Mouse (Mus musculus): ENCODE measurements around the gene Prkcz. TPM values are rescaled to one million over a fixed set of nuclear protein-coding genes. Genes with fewer than 3 reads are reported as not detected.
A peak's percentile ranks its signal among the peaks of the same experiment; 100 is the strongest.

Gene Prkcz
- polyA plus RNA-seq, 1 experiment from 2014 or later, result 62.3 TPM

DNA sequence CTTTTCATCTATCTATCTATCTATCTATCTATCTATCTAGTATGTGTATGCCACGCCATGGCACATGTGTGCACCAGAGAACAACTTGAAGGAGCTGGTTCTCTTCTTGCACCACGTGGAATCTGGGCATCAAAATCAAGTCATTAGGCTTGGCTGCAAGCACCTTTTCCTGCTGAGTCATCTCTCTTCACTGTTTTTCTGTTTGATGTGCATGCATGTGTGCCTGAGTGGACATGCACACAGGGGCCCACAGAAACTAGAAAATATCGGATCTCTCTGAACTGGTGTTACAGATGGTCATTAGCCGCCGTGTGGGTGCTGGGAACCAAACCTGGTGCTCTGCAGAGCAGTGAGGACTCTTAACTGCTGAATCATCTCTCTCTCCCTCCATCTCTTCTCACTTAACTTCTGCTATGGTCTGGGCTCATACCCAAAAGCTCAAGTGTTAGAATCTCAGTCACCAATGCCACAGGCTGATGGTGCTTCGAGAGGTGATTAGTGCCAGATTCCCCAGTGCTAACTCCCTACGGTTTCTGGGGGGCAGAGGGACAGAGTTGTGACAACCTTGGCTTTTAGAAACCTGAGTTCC, 56.6 kb downstream of the Prkcz start:
- Histone ChIP-seq H3K9me3 (no peaks in the 10 kb centered on the region), H3K4me3 (no peak overlapping the region), H3K36me3 (no peaks in the 10 kb centered on the region), H3K4me2 (no peak overlapping the region), H3K27ac (replicated peaks) (no peak overlapping the region), H3K27me3 (no peaks in the 10 kb centered on the region), H3K9ac (no peak overlapping the region), H3K4me1 (replicated peaks) (peaks cover 47% of the 10 kb centered on the region)
- 91% methylated on average over 7 of the region's 7 CpGs for WGBS
- ATAC-seq (ENCODE audit: low read depth), result no peak

- Histone ChIP-seq H3K36me3 (peaks cover 10% of the 10 kb centered on the region), H3K9me3 (no peaks in the 10 kb centered on the region), H3K4me1 (replicated peaks) (peaks cover 29% of the 10 kb centered on the region), H3K4me3 (no peak overlapping the region), H3K9ac (peak overlapping the region; percentile 27; the same call in 1 of the 2 replicates), H3K27me3 (no peaks in the 10 kb centered on the region), H3K4me2 (no peak overlapping the region), H3K27ac (replicated peaks) (no peak overlapping the region)
- no peak for ATAC-seq (ENCODE audit: low read depth)
- WGBS, result 55% methylated on average over 4 of the region's 4 CpGs
These were observed 59.2 kb downstream of the Prkcz start for GRCm38 (mm10) chr4:155301965-155302364.

- Histone ChIP-seq H3K4me2 (no peak overlapping the region), H3K4me1 (replicated peaks) (peaks cover 20% of the 10 kb centered on the region), H3K4me3 (no peak overlapping the region), H3K9me3 (no peaks in the 10 kb centered on the region), H3K27ac (replicated peaks) (no peak overlapping the region), H3K27me3 (no peaks in the 10 kb centered on the region), H3K9ac (no peak overlapping the region), H3K36me3 (peaks cover 10% of the 10 kb centered on the region)
- ATAC-seq (ENCODE audit: low read depth), result no peak
- WGBS, result 88% methylated on average over 7 of the region's 7 CpGs
These were observed 60.1 kb downstream of the Prkcz start for GRCm38 (mm10) chr4:155301098-155301447.

DNA sequence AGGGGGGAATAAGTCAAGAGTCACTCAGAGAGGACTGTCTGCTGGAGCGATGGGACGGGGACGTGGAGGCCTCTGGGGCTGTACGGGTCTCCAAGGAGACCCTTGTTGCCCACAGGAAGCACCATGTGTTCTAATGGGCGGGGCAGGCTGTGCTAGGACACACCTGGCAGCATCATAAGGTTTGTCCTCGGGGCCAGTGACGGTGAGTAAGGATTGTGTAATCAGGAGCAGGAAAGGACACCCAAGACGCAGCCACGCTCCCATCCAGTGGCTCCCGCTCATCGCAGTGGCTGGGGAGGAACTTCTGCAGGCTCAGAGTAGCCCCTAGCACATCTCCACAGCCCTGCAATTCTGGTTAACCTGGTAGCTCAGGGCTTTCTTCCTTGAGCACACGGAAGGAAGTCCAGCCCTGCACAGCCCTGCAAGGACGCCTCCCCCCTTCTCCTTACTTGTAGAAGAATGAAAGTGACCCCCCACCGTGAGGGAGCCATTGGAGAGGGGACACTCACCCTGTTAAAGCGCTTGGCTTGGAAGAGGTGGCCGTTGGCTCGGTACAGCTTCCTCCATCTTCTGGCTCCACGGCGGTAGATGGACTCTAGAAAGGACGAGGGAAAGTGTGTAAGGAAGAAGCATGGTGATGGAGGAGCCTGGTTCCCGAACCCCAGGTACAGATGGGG, 60.6 kb downstream of the Prkcz start:
- ATAC-seq (ENCODE audit: low read depth), result no peak

GRCm38 (mm10) chr4:155298826-155299225, 62.3 kb downstream of the Prkcz start:
- no peaks in the 10 kb centered on the region for H3K9me3 ChIP-seq
- no peak for ATAC-seq (ENCODE audit: low read depth)
- no peak overlapping the region for H3K9ac ChIP-seq
- 86% methylated on average over 4 of the region's 4 CpGs for WGBS
- H3K27me3 ChIP-seq, result no peaks in the 10 kb centered on the region
- peaks cover 7% of the 10 kb centered on the region; the same call in 1 of the 2 replicates for H3K4me1 ChIP-seq (replicated peaks)
- no peak overlapping the region for H3K4me2 ChIP-seq
- peaks cover 10% of the 10 kb centered on the region for H3K36me3 ChIP-seq
- H3K27ac ChIP-seq (replicated peaks), result no peak overlapping the region
- H3K4me3 ChIP-seq, result no peak overlapping the region

More for the DNA sequence above, 60.6 kb downstream of the Prkcz start:
- no peak overlapping the region for H3K4me2 ChIP-seq
- 75% methylated on average over 21 of the region's 21 CpGs for WGBS
- H3K27ac ChIP-seq (replicated peaks), result no peak overlapping the region
- no peaks in the 10 kb centered on the region for H3K9me3 ChIP-seq
- H3K4me3 ChIP-seq, result no peak overlapping the region
- H3K36me3 ChIP-seq, result peaks cover 10% of the 10 kb centered on the region
- H3K4me1 ChIP-seq (replicated peaks), result peaks cover 15% of the 10 kb centered on the region
- no peak overlapping the region for H3K9ac ChIP-seq
- no peaks in the 10 kb centered on the region for H3K27me3 ChIP-seq

DNA sequence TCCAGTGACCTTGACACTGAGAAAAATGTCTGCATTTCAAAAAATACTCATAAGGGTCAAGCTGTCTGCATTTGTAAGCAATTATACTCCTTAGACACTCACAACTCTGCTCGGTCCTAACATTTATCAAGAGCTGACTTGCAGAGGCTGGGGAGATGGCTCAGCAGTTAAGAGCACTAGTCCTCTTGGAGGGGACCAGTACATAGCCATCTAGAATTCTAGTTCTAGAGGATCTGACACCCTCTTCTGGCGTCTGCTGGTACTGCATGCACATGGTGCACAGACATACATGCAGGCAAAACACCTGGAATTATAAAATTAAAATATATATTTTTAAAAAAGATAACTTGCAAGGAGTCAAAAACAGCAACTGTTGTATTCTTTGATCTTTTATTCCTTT, 64.1 kb downstream of the Prkcz start:
- WGBS, result 43% methylated on average over 2 of the region's 2 CpGs
- peaks cover 7% of the 10 kb centered on the region; the same call in 1 of the 2 replicates for H3K4me1 ChIP-seq (replicated peaks)
- no peaks in the 10 kb centered on the region for H3K9me3 ChIP-seq
- no peak overlapping the region for H3K4me3 ChIP-seq
- H3K9ac ChIP-seq, result no peak overlapping the region
- no peak overlapping the region for H3K27ac ChIP-seq (replicated peaks)
- ATAC-seq (ENCODE audit: low read depth), result no peak
- H3K27me3 ChIP-seq, result no peaks in the 10 kb centered on the region
- H3K36me3 ChIP-seq, result peaks cover 16% of the 10 kb centered on the region
- H3K4me2 ChIP-seq, result no peak overlapping the region

DNA sequence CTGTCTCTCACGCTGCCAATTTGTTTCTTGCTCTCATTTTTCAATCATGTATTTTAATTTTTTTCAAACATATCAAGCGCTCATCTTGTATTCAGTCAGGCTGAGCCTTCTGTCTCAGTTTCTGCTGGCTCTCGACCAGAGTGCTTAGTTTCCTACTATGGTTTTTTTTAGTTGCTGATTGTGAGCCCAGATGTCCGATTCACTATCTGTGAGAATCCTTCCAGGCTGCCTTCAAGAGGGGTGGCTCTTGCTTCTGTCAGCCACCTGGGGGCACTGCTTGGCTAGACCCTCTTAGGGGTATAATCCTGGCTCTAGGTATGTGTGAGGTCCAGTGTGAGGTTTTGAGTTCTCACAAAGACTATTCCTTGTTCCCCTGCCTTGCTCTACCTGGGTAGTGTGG, 65.2 kb downstream of the Prkcz start:
- Histone ChIP-seq H3K9ac (no peak overlapping the region), H3K27me3 (no peaks in the 10 kb centered on the region), H3K4me1 (replicated peaks) (peaks cover 1% of the 10 kb centered on the region; the same call in 1 of the 2 replicates), H3K27ac (replicated peaks) (no peak overlapping the region), H3K4me3 (no peak overlapping the region), H3K4me2 (no peak overlapping the region), H3K36me3 (peaks cover 19% of the 10 kb centered on the region), H3K9me3 (no peaks in the 10 kb centered on the region)
- no peak for ATAC-seq (ENCODE audit: low read depth)
- 71% methylated on average over 4 of the region's 4 CpGs for WGBS

DNA sequence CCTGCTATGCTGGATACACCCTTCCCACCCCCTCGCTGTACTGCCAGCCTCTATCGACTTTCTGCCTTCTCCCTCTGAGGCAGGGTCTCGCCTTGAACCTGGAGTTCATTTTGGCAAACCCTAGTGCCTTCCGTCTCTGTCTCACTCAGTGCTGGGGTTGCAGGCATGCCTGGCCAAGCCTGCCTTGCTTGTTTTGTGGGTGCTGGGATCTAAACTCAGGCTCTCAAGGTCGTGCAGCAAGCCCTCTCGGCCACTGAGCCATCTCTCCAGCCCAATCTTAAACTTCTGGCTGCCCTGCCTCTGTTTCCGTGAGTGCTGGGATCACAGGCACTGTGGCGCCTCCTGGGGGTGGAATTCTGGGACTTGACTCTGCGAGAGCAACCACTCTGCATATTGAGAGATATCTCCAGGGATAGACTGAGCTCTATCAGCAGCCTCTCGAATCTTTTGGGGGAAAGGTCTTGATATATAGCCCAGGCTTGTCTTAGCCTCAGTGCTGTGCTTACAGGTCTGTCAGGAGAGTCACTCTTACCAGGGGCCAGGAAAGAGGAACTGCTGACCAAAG, 66.1 kb downstream of the Prkcz start:
- WGBS, result 81% methylated on average over 10 of the region's 10 CpGs
- Histone ChIP-seq H3K27ac (replicated peaks) (no peak overlapping the region), H3K4me3 (no peak overlapping the region), H3K9ac (no peak overlapping the region), H3K4me2 (no peak overlapping the region), H3K9me3 (no peaks in the 10 kb centered on the region), H3K4me1 (replicated peaks) (no peaks in the 10 kb centered on the region), H3K27me3 (no peaks in the 10 kb centered on the region), H3K36me3 (peaks cover 23% of the 10 kb centered on the region)
- no peak for ATAC-seq (ENCODE audit: low read depth)

- ATAC-seq (ENCODE audit: low read depth), result no peak
- WGBS, result 87% methylated on average over 14 of the region's 14 CpGs
- Histone ChIP-seq H3K36me3 (peaks cover 30% of the 10 kb centered on the region), H3K9me3 (no peaks in the 10 kb centered on the region), H3K9ac (no peak overlapping the region), H3K4me3 (no peak overlapping the region), H3K27ac (replicated peaks) (no peak overlapping the region; the same call in 1 of the 2 replicates), H3K4me2 (no peak overlapping the region), H3K27me3 (no peaks in the 10 kb centered on the region), H3K4me1 (replicated peaks) (no peaks in the 10 kb centered on the region)
These were observed 66.8 kb downstream of the Prkcz start for GRCm38 (mm10) chr4:155294381-155294780.

DNA sequence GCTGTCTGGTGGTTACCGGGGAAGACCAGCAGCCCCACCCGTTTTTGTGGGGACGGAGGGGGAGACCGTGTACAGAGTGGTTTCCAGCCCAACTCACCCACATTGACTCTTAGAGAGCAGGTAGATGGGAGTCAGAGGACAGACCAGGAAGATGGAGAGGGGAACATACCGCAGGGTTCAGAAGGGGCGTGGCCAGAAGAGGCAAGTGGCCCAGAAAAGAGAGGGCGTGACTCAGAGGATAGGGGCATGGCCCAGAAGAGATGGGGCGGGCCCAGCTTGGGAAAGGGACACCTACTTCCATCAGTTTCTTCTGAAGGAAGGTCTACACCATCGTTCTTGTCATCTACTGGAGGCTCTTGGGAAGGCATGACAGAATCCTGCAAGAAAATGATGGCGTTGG, 68.3 kb downstream of the Prkcz start:
- no peak for ATAC-seq (ENCODE audit: low read depth)
- Histone ChIP-seq H3K27ac (replicated peaks) (no peak overlapping the region), H3K4me3 (no peak overlapping the region), H3K9ac (no peak overlapping the region), H3K36me3 (peaks cover 36% of the 10 kb centered on the region), H3K27me3 (no peaks in the 10 kb centered on the region), H3K4me1 (replicated peaks) (no peaks in the 10 kb centered on the region), H3K4me2 (no peak overlapping the region), H3K9me3 (no peaks in the 10 kb centered on the region)
- 95% methylated on average over 10 of the region's 10 CpGs for WGBS

DNA sequence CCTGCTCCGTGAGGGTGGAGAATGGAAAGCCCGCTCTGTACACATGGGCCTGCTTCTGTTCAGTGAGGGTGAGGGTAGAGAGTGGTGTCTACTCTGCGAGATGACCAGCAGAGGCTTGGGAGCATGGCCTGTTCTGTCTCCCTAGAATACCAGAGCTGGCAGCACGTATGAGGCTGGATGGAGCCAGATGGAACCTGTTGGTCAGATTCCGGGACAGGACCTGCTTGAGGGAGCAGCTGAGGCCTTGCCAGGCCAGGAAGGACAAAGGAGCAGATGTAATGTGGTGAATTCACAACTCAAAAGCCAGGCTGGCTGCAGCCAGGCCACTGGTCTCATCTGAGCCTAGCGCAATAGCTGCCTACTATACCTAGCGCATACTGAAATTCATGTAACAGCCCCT, 71.1 kb downstream of the Prkcz start:
- H3K27me3 ChIP-seq, result no peaks in the 10 kb centered on the region
- no peak overlapping the region for H3K9ac ChIP-seq
- H3K27ac ChIP-seq (replicated peaks), result no peak overlapping the region
- ATAC-seq (ENCODE audit: low read depth), result no peak
- WGBS, result 86% methylated on average over 7 of the region's 7 CpGs
- peaks cover 45% of the 10 kb centered on the region for H3K36me3 ChIP-seq
- H3K9me3 ChIP-seq, result no peaks in the 10 kb centered on the region
- no peak overlapping the region for H3K4me2 ChIP-seq
- peaks cover under 1% of the 10 kb centered on the region; the same call in 1 of the 2 replicates for H3K4me1 ChIP-seq (replicated peaks)
- no peak overlapping the region for H3K4me3 ChIP-seq

GRCm38 (mm10) chr4:155288586-155288985, 72.6 kb downstream of the Prkcz start:
- no peak for ATAC-seq (ENCODE audit: low read depth)
- Histone ChIP-seq H3K4me2 (no peak overlapping the region), H3K9ac (no peak overlapping the region), H3K27me3 (no peaks in the 10 kb centered on the region), H3K4me3 (no peak overlapping the region), H3K27ac (replicated peaks) (no peak overlapping the region), H3K9me3 (no peaks in the 10 kb centered on the region), H3K36me3 (peaks cover 48% of the 10 kb centered on the region), H3K4me1 (replicated peaks) (peaks cover 11% of the 10 kb centered on the region)
- WGBS, result 73% methylated on average over 1 of the region's 1 CpGs
